Mouse (Mus musculus) lung, postnatal 0 days (tissue): ENCODE data around the gene Rgs14.

ENCODE experiments used
- CTCF ChIP-seq: IDR thresholded peaks from 2 replicates; pipeline ENCODE4 v1.5.1; 2016; ENCODE audit warnings: antibody characterized with exemption, mild to moderate bottlenecking
- EP300 ChIP-seq: IDR thresholded peaks from 2 replicates; pipeline ENCODE4 v1.6.1; 2016; ENCODE audit warnings: antibody characterized with exemption, mild to moderate bottlenecking, control low read depth

DNA sequence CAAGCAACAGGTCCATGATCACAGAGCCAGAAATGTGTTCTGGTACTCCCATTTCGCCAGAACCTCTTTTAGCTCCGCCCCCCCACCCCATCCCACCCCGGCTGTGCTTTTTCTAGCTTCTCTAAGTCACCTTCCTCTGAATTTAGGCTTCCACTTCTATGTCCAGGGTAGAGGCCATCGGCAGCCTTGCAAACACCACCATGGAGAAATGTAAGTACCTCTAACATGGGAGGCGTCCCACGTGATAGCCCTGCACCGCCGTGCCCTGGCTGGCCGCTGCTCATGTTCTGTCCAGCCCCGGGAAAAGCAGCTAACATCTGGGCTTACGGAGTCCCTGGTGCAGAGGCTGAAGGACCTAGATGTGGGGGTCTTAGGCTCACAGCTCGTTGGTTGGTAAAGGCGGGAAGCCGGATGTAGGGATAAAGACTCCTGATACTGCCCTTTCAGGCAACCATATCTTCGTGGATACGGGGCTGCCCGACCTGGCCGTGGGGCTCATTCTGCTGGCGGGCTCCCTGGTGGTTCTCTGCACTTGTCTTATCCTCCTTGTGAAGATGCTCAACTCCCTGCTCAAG, 39.1 kb downstream of the Rgs14 start:
- TF ChIP-seq CTCF (no peak), EP300 (no peak)
